Mouse (Mus musculus): ENCODE data around the gene Zmynd11. TPM values are rescaled to one million over a fixed set of nuclear protein-coding genes. Genes with fewer than 3 reads are reported as not detected.

Zmynd11 gene
- polyA plus RNA-seq, 1 experiment from 2014 or later = 114 TPM

DNA sequence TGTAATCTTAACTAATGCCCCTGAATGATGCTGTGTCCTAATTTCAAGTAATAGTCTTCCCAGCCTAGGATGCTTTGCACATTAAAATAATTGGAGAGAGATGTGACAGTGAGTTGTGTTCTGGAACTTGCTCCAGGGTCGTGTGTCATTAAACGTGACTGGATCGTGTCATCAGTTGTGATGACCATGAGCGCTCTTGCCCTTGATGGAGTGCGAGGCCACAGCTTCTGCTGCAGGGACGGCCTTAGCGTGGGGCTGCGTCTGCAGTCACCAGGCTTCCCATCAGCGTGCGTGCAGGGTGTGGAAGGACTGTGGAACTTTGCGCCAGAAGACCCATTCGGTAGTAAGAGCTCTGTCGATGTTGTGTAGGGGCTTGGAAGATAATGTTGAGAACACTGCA is 116.4 kb downstream of the Zmynd11 start:
- no peak overlapping the region for H3K4me3 ChIP-seq
- no peak overlapping the region for H3K27ac ChIP-seq
- no peaks in the 10 kb centered on the region for H3K4me1 ChIP-seq
- 92% methylated on average over 13 of the region's 13 CpGs for WGBS
- ATAC-seq (ENCODE audit: insufficient number of reproducible peaks, low FRiP score, low TSS enrichment, low read depth) = no peak
- no peak overlapping the region for H3K9ac ChIP-seq
- no peak overlapping the region for H3K4me2 ChIP-seq
- H3K27me3 ChIP-seq = no peaks in the 10 kb centered on the region
- H3K36me3 ChIP-seq = 0 out of 2 replicates have a peak, but pooled peaks cover 2% of the 10 kb centered on the region
- no peaks in the 10 kb centered on the region for H3K9me3 ChIP-seq

DNA sequence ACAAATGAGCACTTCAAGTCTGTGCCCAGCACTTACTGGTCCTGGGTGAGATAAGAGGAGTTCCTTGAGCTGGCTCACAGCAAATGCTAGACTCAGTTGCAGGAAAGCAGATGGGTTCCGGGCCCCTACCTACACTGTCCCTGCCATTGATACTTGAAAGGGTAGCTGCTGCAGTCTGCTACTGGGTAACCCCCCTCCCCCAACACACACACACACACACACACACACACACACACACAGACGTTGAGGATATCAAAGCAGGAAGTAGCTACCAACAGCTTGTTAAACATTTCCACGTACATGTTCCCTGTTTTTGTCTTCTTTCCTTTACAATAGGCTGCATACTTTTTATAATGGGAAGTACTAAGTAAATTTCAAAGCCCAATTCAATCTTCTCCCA is 127.2 kb downstream of the Zmynd11 start:
- ATAC-seq (ENCODE audit: insufficient number of reproducible peaks, low FRiP score, low TSS enrichment, low read depth) = no peak

DNA sequence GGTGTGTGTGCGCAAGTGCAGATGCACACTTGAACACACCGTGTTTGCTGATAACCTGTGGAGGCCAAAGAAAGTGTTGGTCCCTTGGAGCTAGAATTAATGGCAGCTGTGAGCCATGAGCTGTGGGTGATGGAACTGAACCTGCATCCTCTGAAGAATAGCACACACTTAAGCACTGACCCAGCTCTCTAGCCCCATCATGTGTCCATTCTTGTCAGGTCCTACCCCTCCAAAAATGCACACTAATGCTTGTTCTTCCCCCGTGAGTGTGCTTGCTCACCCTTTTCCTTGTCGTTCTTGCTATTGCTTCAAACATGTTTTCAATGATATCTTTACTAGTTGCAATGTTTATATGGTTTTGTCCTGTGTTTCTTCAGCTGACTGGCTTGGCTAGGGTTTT is 128.6 kb downstream of the Zmynd11 start:
- Histone ChIP-seq H3K9me3 (no peaks in the 10 kb centered on the region), H3K4me3 (no peak overlapping the region), H3K4me2 (no peak overlapping the region), H3K27me3 (no peaks in the 10 kb centered on the region), H3K36me3 (0 out of 2 replicates have a peak, but pooled peaks cover 3% of the 10 kb centered on the region), H3K4me1 (no peaks in the 10 kb centered on the region), H3K9ac (no peak overlapping the region), H3K27ac (no peak overlapping the region)
- 59% methylated on average over 4 of the region's 4 CpGs for WGBS
- no peak for ATAC-seq (ENCODE audit: insufficient number of reproducible peaks, low FRiP score, low TSS enrichment, low read depth)

More for the DNA sequence above, 127.2 kb downstream of the Zmynd11 start:
- Histone ChIP-seq H3K27ac (no peak overlapping the region), H3K27me3 (no peaks in the 10 kb centered on the region), H3K9ac (no peak overlapping the region), H3K36me3 (0 out of 2 replicates have a peak, but pooled peaks cover 3% of the 10 kb centered on the region), H3K4me1 (no peaks in the 10 kb centered on the region), H3K4me3 (no peak overlapping the region), H3K4me2 (no peak overlapping the region), H3K9me3 (no peaks in the 10 kb centered on the region)
- 61% methylated on average over 3 of the region's 3 CpGs for WGBS

DNA sequence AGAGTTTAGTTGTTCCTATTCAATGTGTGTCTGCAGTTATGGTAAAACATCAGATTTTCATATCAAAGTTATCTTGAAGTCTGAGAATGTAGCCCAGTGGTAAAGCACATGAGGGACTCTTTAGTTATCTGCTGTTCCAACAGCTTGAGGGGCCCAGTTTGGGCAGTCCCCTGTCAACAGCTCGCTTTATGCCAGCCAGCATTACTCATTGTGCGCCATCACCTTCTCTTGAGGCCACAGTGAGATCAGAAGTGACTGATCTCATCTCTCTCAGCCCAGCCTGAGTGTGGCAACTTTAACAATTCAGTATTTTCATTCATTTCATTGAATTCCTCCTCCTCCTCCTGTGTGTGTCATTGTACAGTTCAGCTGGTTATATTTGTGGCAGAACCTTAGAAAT is 129.2 kb downstream of the Zmynd11 start:
- Histone ChIP-seq H3K27me3 (no peaks in the 10 kb centered on the region), H3K27ac (no peak overlapping the region), H3K4me1 (no peaks in the 10 kb centered on the region), H3K9me3 (no peaks in the 10 kb centered on the region), H3K4me2 (no peak overlapping the region), H3K36me3 (0 out of 2 replicates have a peak, but pooled peaks cover 3% of the 10 kb centered on the region), H3K9ac (no peak overlapping the region), H3K4me3 (no peak overlapping the region)
- 87% methylated on average over 2 of the region's 2 CpGs for WGBS
- ATAC-seq (ENCODE audit: insufficient number of reproducible peaks, low FRiP score, low TSS enrichment, low read depth) = no peak
